Comparison of ENCODE assay signal across 15 mouse cellular contexts in the genomic region with DNA sequence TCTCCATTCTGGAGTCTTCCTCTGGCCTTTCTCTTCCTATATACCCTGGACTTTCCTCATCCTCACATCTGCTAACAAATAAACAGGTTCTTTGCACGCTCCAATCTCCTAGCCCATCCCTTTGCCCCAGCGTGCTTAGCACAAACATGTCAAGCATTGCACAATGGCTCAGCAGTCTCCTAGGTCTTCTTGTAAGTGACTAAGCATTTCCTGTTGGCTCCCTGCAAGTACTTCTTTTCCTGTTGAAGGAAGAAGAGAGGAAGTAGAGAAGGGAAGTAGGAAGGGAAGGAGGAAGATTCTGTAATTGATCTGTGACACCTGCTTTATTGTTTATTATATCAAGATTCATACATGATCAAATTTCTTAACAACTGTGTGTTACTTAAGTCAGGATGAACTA. TPM values are rescaled to one million over a fixed set of nuclear protein-coding genes. Genes with fewer than 3 reads are reported as not detected.
DNase-seq lines count a peak whose midpoint lies in the region; ATAC-seq and TF ChIP-seq lines count a peak whose summit lies in the region.
"Had no signal": no experiment of that assay in that cellular context is flagged by ENCODE, and none has a peak within 500 bp of the region (broad histone marks: within the 10 kb centered on the region; RNA-seq: fewer than 3 reads in every experiment).

No protein-coding gene starts in this region.

- no peaks in the 10 kb centered on the region for H3K36me3 ChIP-seq in liver, postnatal 0 days (replicated peaks; ENCODE audit: insufficient read depth, low read length)
- H3K36me3 ChIP-seq: embryonic facial prominence, embryonic 12.5 days; kidney, embryonic 15.5 days; stomach, embryonic 15.5 days had no signal

- no peak overlapping the region for H3K9ac ChIP-seq in liver, postnatal 0 days (replicated peaks)
- H3K9ac ChIP-seq: embryonic facial prominence, embryonic 12.5 days; forebrain, postnatal 0 days; kidney, embryonic 15.5 days; stomach, embryonic 15.5 days had no signal

- TF ChIP-seq EP300 in liver, postnatal 0 days (IDR thresholded peaks at IDR 0.05; ENCODE audit: low read depth), result peak; percentile 30; the same call in 1 of the 2 replicates

- H3K27me3 ChIP-seq in liver, postnatal 0 days (ENCODE audit: insufficient read depth, low read length), result no peaks in the 10 kb centered on the region
- H3K27me3 ChIP-seq: CH12.LX; embryonic facial prominence, embryonic 12.5 days; kidney, embryonic 15.5 days; megakaryocyte, embryonic 14.5 days; Patski; stomach, embryonic 15.5 days had no signal

- TF ChIP-seq CTCF in liver, postnatal 0 days (IDR thresholded peaks at IDR 0.05; ENCODE audit: low read depth), result no peak

- H3K4me2 ChIP-seq in liver, postnatal 0 days (ENCODE audit: low read depth, low read length), result no peak overlapping the region
- H3K4me2 ChIP-seq: embryonic facial prominence, embryonic 12.5 days; kidney, embryonic 15.5 days; stomach, embryonic 15.5 days had no signal

- H3K9me3 ChIP-seq in liver, postnatal 0 days (ENCODE audit: low read length), result no peaks in the 10 kb centered on the region
- H3K9me3 ChIP-seq: embryonic facial prominence, embryonic 12.5 days; kidney, embryonic 15.5 days; megakaryocyte, embryonic 14.5 days; stomach, embryonic 15.5 days had no signal

- WGBS in liver, postnatal 0 days (ENCODE audit: insufficient replicate concordance), result 12% methylated on average over 2 of the region's 2 CpGs

- no peak overlapping the region for H3K4me3 ChIP-seq in liver, postnatal 0 days (ENCODE audit: low read depth, low read length)
- H3K4me3 ChIP-seq: embryonic facial prominence, embryonic 12.5 days; kidney, embryonic 15.5 days; megakaryocyte, embryonic 14.5 days; stomach, embryonic 15.5 days had no signal

- peak; percentile 28 for DNase-seq in lung, postnatal 25 days (ENCODE audit: low spot score)
- DNase-seq in lung, postnatal 10 days, result no peak
- DNase-seq in liver, postnatal 0 days, result no peak
- no peak for DNase-seq in thymus, adult 18-20 months
- DNase-seq in left cerebral cortex, postnatal 10 days (ENCODE audit: extremely low spot score in 1 of 2, low spot score in 2 of 2), result no peak
- no peak for DNase-seq in natural killer cell, adult 2 months (ENCODE audit: low spot score in 2 of 2)
- DNase-seq: cerebellum, adult 11 months; forebrain, postnatal 0 days had no signal

- peaks cover 5% of the 10 kb centered on the region; the same call in 1 of the 2 replicates for H3K4me1 ChIP-seq in liver, postnatal 0 days (ENCODE audit: insufficient read depth)
- H3K4me1 ChIP-seq: embryonic facial prominence, embryonic 12.5 days; kidney, embryonic 15.5 days; stomach, embryonic 15.5 days had no signal

- H3K27ac ChIP-seq in liver, postnatal 0 days (ENCODE audit: low read depth), result no peak overlapping the region
- H3K27ac ChIP-seq: embryonic facial prominence, embryonic 12.5 days; kidney, embryonic 15.5 days; stomach, embryonic 15.5 days had no signal

- peak; percentile 89 for ATAC-seq in common myeloid progenitor, adult 5-6 weeks (replicated peaks; ENCODE audit: low read depth, poor library complexity, severe bottlenecking)
- ATAC-seq in liver, postnatal 0 days, result peak; percentile 62; the same call in 1 of the 2 replicates
- ATAC-seq: forebrain, postnatal 0 days; Patski had no signal

- intact Hi-C loops in left cerebral cortex, postnatal 10 days (cut with DNase I), result no loop called here

RNA-seq across cellular contexts. Expression of gene D1Ertd622e, which starts 11.0 kb away (rescaled TPM):
- total RNA-seq in common myeloid progenitor, adult 5-6 weeks (2017), result 34.8 and 39.5 TPM in 2 replicates
- 21.2 and 23.8 TPM in 2 replicates for polyA plus RNA-seq in liver, postnatal 0 days (2015; fragmentation: Nextera tagmentation; extraction: Ambion mirVana)
- 10 to 100 TPM; 59.0 to 60.0 TPM for total RNA-seq in left cerebral cortex, postnatal 10 days (2021)
